Mouse (Mus musculus): ENCODE results near the gene Gm45808. TPM values are rescaled to one million over a fixed set of nuclear protein-coding genes. Genes with fewer than 3 reads are reported as not detected.

Gene Gm45808
- total RNA-seq, 2 experiments from 2014 or later, result 8.7 to 12.3 TPM

DNA sequence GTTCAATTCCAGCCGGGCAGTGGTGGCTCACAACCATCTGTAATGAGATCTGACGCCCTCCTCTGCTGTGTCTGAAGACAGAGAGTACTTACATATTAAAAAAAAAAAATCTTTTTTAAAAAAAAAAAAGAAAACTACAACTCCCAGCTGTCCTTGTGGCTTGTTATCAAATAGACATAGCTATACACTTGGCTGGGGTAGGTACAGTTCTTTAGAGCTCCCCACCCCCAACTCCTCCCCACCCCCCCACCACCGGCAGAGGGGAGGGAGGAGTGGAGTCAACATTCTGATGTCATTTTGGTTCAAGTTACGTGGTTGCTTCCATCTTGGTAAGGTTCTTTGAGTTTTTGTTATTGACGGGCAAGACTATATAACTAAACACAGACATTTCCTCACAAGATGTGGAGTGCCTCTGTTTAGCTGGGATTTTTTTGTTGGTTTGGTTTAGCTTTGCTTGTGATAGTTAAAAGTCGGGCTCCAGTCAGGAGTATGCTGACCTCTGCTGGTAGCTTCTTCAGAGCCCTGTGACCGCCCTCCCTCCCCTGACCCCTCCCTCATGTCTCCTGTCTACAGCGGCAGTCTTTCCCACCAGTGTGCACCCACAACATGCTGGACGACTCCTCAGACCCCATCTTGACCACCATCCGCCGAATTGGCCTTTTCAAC lies 39.2 kb downstream of the Gm45808 start:
- DNase-seq, result peak in 1 of 2 experiments; percentile 55

DNA sequence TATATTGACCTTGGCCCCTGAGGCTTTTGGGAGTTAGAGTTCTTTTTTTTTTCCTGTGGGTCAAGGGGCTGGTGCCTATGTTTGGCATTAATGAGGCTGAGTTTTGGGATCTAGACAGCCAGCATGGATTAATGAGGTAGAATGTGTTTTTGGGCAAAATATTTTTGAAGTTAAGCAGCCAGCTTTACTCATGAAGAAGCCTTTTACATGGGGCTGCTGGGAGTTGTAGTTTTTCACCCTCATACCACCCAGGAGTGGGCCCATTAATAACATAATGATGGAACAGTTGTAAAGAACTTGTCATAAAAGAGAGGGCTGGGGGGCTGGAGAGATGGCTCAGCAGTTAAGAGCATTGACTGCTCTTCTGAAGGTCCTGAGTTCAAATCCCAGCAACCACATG lies 40.0 kb downstream of the Gm45808 start:
- DNase-seq, result no peak

DNA sequence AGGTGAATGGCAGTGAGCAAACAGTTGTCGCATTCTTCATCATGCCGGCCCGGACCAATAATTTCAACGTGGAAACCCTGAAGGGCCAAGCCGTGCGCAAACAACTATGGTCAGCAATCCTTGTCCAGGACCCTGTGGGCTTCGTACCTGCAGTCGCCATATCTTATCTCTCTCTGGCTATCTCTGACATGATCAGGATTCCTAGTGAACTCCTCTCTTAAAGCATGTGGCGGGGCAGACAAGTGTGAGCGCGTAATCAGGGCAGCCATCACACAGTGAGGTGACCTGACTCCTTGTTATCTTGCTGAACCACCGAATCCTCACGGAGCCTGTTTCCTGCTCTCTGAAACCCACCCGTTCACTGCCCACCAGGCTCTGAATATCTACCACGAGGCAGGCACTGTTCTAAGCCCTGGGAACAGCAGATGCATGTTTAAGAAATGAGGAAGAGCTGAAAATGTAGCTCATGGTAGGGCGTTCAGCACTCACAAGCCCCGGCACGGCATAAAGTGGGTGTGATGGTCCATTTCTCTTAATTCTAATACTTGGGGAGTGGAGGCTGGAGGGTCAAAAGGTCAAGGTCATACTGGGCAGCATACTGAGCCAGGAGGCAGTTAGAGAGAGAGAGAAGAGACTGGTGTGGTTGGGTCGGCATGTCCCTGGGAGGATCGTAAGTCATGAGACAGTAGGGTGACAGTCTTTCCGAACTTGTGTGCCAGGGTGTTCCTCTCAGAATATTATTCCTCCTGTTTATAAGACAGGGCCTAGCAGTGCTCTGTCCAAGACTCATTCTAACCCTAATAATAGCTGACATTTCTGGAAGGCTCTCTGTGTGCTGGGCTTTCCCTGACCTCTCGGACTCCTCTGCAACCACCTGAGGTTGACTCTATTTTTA lies 42.8 kb downstream of the Gm45808 start:
- DNase-seq, result peak; percentile 48 to 52

DNA sequence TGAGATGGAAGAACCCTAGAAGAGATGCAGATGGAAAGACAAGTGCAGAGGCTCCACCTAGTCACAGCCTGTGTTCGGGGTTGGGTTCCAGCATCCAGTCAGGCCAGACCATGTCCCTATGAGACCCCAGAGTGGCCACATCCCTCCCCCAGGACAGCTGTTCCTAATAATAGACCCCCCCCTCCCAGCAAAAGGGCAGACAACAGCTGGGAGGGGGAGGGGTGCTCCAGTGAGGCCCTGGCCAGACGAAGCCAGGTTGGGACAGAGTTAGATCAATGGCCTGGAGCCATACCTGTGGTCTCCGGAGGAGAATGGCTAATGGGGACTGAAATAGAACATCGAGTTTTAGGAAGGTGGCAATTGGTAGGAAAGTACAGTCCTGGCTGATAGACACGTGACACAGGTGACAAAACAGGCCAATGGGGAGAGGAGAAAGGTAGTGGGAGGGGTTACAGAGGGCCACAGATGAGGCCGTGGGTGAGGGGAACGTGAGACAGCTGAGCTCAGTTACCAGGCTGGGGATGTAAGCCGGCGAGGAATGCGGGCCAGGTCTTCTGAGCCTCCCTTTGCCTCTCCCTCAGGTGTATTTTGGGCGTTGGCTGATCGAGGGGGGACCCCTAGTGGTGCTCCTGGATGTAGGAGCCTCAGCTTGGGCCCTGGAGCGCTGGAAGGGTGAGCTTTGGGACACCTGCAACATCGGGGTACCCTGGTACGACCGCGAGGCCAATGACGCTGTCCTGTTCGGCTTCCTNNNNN lies 48.9 kb downstream of the Gm45808 start, which contains the start of gene Ruvbl2:
TSS of gene Ruvbl2 (minus strand) at position 576 of the 756 bp plus-strand sequence.
- no peak for DNase-seq

DNA sequence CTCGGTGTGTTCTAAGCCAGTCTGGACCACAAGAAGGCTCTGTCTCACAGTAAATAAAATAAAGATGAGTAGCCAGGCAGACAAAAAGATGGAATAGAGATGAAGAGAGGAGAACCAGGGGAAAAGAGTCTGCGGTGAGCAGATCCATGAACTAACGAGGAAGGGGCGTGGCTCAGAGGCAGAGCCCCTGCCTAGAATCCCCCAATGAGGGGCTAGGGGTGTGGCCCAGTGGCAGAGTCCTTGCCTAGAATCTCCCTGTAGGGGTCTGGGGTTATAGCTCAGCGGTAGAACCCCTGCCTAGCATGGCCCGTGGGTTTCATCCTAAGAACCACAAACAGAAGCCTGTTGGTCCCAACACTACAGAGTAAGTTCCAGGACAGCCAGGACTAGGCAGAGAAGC lies 49.6 kb downstream of the Gm45808 start:
- no peak for DNase-seq

DNA sequence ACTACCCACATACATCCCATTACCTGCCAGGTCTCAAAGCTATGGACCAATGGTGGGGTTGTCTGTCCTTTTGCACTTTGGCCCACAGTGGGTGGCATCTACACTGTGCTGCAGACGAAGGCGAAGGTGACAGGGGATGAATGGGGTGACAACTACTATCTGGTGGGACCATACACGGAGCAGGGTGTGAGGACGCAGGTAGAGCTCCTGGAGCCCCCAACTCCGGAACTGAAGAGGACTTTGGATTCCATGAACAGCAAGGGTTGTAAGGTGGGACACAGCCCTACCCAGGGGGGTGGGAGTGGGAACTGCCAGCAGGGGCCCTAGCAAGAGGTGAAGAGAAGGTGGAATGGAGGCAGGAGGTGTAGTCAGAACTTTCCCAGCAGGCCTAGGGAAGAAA lies 50.2 kb downstream of the Gm45808 start:
- no peak for DNase-seq

DNA sequence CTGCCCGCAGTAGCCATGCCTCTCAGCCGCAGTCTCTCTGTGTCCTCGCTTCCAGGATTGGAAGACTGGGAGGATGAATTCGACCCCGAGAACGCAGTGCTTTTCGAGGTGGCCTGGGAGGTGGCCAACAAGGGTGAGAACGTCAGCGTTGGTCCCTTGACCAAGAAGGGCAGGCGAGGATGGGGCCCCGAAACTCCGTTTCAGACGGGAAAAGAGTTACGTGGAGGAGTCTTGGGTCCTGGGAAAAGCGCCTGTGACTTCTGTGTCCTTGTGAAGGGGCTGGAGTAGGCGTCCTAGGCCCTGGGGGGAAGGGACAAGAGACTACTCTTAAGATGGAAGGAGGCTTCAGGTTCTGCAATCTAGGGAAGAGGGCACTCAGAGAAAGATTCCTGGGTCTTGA lies 51.6 kb downstream of the Gm45808 start:
- no peak for DNase-seq

DNA sequence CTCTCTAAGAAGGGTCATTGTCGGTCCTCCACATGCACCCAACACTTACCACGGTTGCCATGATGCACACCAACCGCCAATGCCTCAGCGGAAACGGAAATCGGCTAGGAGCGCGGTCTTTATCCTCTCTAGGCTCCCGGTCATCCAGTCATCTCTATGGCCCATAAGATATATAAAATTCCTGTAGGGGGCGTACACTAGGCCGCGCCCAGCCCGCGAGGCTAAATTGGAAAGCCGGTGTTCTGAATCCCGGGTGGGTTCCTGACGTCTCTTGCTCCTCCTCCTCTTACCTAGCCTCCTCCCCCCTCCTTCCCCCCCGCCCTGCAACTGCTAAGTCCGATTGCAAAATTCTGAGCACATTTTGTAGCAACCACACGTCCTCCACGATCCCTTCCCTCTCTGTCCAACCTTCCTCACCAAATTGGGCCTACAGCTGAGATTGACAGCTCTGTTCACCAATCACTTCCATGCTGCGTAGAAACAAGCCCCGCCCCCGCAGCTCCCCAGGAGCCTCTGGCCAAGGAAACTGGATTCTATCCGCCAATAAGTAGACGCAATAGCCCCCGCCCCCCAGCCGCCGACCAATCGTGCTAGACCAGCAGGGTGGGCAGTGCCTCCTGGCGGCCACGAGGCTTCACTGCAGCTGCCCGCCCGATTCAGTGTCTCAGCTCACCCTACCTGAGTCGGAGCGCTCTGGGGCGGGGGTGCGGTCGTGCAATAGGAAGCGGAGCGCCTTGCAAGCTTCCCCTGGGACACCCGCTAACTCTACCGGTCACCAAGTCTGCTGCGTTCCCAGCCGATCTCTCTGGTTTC lies 52.2 kb downstream of the Gm45808 start, which contains the start of gene Gys1:
TSS of gene Gys1 (plus strand) at position 642 of the 813 bp plus-strand sequence.
- peak; percentile 100 for DNase-seq

DNA sequence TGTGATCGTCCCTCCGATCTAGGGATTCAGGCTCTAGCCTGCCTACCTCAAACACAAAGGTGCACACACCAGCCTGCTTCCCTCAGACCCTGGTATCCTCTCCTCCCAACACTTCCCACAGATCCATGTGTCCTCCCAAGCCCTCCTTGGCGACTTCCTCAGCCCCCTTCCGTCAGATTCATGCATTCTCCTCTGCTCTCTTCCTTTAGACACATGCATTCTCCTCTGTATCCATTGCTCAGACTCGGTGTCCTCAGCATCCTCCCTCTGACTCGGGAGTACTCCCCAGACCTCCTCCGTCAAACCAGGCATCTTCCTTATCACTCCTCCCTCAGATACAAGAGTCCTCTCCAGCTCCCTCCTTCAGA lies 52.8 kb downstream of the Gm45808 start:
- no peak for DNase-seq

DNA sequence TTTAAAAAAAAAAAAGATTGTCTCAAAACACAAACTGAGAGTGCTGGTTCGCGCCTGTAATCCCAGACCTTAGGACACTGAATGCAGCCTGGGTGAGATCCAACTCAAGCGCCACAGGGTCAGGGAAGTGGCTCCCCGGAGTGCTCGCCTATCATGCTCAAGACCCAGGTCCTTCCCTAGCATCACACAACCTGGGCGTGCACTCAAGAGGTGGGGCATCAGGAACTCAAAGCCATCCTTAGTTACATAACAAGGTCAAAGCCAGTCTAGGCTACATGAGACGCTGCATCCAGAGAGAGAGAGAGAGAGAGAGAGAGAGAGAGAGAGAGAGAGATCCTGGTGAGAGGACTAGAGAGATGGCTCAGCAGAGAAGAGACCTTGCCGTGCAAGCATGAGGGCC lies 60.1 kb downstream of the Gm45808 start:
- DNase-seq, result no peak

DNA sequence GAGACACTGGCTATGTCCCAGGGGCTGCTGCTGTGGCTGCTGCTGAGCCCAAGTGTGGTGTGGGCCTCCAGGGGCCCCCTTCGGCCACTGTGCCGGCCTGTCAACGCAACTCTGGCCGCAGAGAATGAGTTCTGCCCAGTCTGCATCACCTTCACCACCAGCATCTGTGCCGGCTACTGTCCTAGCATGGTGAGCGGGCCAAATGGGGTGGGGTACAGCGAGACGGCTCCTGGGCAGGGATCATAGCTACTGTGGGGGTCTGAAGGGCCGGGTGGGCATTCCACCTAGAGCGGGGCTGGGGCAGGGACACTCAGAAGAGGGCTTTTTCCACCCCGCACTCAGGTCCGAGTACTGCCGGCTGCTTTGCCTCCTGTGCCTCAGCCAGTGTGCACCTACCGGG lies 65.4 kb downstream of the Gm45808 start:
- no peak for DNase-seq

DNA sequence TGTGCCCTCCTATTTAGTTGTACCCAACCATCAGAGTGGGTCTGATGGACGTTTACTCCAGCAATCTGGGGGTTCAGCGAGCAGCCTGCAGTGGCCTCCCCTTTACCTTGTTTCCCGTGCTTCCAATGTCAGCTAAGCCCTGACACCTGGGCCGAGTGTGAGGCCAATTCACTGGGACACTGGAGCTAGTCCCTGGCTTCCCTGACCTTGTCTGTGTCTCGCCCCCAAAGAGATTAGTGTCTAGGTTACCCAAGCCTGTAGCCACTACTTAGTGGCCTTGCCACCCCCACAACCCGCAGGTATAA lies 66.0 kb downstream of the Gm45808 start, which contains the start of gene Lhb:
TSS of gene Lhb (plus strand) at position 206 of the 305 bp plus-strand sequence.
- DNase-seq, result no peak

DNA sequence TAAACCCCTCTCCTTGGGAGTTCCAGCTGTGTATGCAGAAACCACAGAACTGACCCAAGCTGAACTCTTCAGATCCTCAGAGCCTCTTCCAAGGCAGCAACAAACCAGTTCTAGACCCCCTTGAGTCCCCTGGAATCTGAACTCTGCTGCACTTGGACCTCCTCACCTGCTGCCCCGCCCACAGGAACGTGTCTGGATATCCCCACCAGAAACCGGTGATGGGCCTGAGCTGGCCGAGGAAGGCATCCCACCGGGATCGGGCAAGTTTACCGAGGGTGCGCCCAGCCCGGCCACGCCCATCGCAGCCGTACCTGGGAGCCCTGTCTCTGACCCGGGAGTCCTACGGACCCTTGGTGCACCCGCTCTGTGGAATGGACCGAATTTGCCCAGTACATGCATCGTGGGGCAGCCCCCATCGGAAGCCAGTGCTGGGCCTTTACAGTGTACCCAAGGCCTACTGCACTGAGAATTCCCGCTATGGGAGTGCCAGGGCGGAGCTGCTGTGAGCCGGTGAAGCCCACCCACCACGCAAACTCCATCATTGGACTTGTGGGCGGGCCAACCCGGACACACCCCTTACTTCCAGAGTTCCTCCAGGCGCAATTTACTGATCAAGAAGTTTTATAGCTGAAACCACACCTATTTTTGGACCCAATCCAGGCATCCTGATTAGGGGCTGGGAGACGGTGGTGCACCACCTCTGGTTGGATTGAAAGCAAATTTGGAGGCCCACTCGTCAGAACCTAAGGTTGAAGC lies 66.6 kb downstream of the Gm45808 start:
- no peak for DNase-seq

DNA sequence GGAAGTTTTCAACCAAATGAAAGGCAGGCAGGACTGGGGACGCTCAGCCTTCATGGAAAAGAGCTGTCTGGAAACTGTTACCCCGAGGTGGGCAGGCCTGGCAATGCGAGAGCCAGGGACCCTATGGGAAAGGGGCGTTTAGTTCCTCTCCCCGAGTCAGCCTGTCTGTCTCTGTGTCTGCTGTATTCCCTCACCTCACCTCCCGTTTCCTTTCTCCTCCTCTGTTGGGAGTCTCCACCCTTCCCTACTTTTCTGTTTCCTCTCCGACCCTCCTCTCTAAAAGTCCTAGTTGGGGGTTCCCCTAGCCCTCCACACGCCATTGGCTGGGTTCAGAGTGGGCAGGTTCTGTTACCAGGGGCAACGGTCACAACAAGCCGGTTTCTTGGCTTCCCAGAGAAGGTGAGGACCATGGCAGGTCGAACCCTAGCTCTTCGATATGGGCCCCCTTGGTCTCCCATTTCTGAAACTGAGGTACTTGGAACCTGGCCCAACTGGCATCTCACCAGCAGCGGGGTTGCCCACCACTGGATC lies 68.6 kb downstream of the Gm45808 start:
- DNase-seq, result no peak

Small RNAs within 50 kb of the gene (microRNA-seq; reads per million reads assigned to microRNA genes)
- gene Gm22133, result 0 to 0.27 reads per million in 2 experiments

Other genes with a start within 250 kb of the Gm45808 start
- gene Cd37, start 247.7 kb downstream of the Gm45808 start, total RNA-seq (2021), result 10 to 100 TPM in 1 of 2 experiments, 1 to 10 TPM in 1; 2.6 to 12.8 TPM
- not detected for gene Slc6a16, start 245.7 kb downstream of the Gm45808 start, total RNA-seq (2021)
- not detected for gene Slc6a21, start 209.3 kb downstream of the Gm45808 start, total RNA-seq (2021)
- 10 to 100 TPM; 20.0 to 27.9 TPM for gene Trpm4, start 153.0 kb downstream of the Gm45808 start, total RNA-seq (2021)
- 100 to 1,000 TPM; 954 to 975 TPM for gene Hrc, start 151.5 kb downstream of the Gm45808 start, total RNA-seq (2021)
- gene Ppfia3, start 119.8 kb downstream of the Gm45808 start, total RNA-seq (2021), result under 1 TPM in 1 of 2 experiments, not detected in 1; 0.33 TPM
- gene Lin7b, start 116.2 kb downstream of the Gm45808 start, total RNA-seq (2021), result 1 to 10 TPM; 1.7 to 2.3 TPM
- 10 to 100 TPM; 81.1 to 85.7 TPM for gene Snrnp70, start 91.1 kb downstream of the Gm45808 start, total RNA-seq (2021)
- 1 to 10 TPM; 6.1 to 7.4 TPM for gene Kcna7, start 81.2 kb downstream of the Gm45808 start, total RNA-seq (2021)
- gene Ntf5, start 73.1 kb downstream of the Gm45808 start, total RNA-seq (2021), result under 1 TPM; 0.25 to 0.28 TPM
- not detected for gene Lhb, start 66.0 kb downstream of the Gm45808 start, total RNA-seq (2021)
- gene Gys1, start 52.0 kb downstream of the Gm45808 start, total RNA-seq (2021), result 100 to 1,000 TPM in 1 of 2 experiments, 10 to 100 TPM in 1; 99.2 to 105 TPM
- 10 to 100 TPM; 25.2 to 26.5 TPM for gene Ruvbl2, start 48.7 kb downstream of the Gm45808 start, total RNA-seq (2021)
- gene Ftl1, start 26.9 kb downstream of the Gm45808 start, total RNA-seq (2021), result 100 to 1,000 TPM; 287 to 382 TPM
- 10 to 100 TPM; 23.4 to 24.1 TPM for gene Bax, start 19.9 kb downstream of the Gm45808 start, total RNA-seq (2021)
- not detected for gene Tulp2, start 4.9 kb downstream of the Gm45808 start, total RNA-seq (2021)
- 10 to 100 TPM in 1 of 2 experiments, 1 to 10 TPM in 1; 7.9 to 13.1 TPM for gene Dhdh, start 2.0 kb upstream of the Gm45808 start, total RNA-seq (2021)
- 100 to 1,000 TPM; 129 to 143 TPM for gene Nucb1, start 23.6 kb upstream of the Gm45808 start, total RNA-seq (2021)
- 10 to 100 TPM; 31.6 to 33.7 TPM for gene Ppp1r15a, start 39.5 kb upstream of the Gm45808 start, total RNA-seq (2021)
- 1 to 10 TPM; 2.0 to 2.5 TPM for gene Plekha4, start 39.5 kb upstream of the Gm45808 start, total RNA-seq (2021)
- under 1 TPM in 1 of 2 experiments, not detected in 1; 0.41 TPM for gene Hsd17b14, start 68.1 kb upstream of the Gm45808 start, total RNA-seq (2021)
- gene Bcat2, start 83.3 kb upstream of the Gm45808 start, total RNA-seq (2021), result 100 to 1,000 TPM; 225 to 264 TPM
- gene Fgf21, start 128.7 kb upstream of the Gm45808 start, total RNA-seq (2021), result not detected
- gene Fut1, start 130.5 kb upstream of the Gm45808 start, total RNA-seq (2021), result not detected
- gene Izumo1, start 135.0 kb upstream of the Gm45808 start, total RNA-seq (2021), result under 1 TPM; 0.17 to 0.26 TPM
- 10 to 100 TPM; 21.6 to 26.8 TPM for gene Rasip1, start 140.7 kb upstream of the Gm45808 start, total RNA-seq (2021)
- gene Mamstr, start 153.2 kb upstream of the Gm45808 start, total RNA-seq (2021), result 1 to 10 TPM; 2.4 to 2.6 TPM
- under 1 TPM; 0.42 to 0.46 TPM for gene Fut2, start 179.6 kb upstream of the Gm45808 start, total RNA-seq (2021)
- gene Ntn5, start 197.2 kb upstream of the Gm45808 start, total RNA-seq (2021), result not detected
- gene Sec1, start 207.6 kb upstream of the Gm45808 start, total RNA-seq (2021), result under 1 TPM; 0.18 to 0.30 TPM
- 1 to 10 TPM; 3.4 to 5.9 TPM for gene Car11, start 213.0 kb upstream of the Gm45808 start, total RNA-seq (2021)
- 10 to 100 TPM; 12.1 to 15.0 TPM for gene Dbp, start 218.3 kb upstream of the Gm45808 start, total RNA-seq (2021)
- 100 to 1,000 TPM; 574 to 615 TPM for gene Rpl18, start 228.6 kb upstream of the Gm45808 start, total RNA-seq (2021)
- 10 to 100 TPM; 18.4 to 20.2 TPM for gene Sphk2, start 231.2 kb upstream of the Gm45808 start, total RNA-seq (2021)
- under 1 TPM; 0.30 to 0.62 TPM for gene Fam83e, start 234.4 kb upstream of the Gm45808 start, total RNA-seq (2021)
- not detected for gene Spaca4, start 239.0 kb upstream of the Gm45808 start, total RNA-seq (2021)